Mouse (Mus musculus): ENCODE measurements around the gene Fbxl16. TPM values are rescaled to one million over a fixed set of nuclear protein-coding genes. Genes with fewer than 3 reads are reported as not detected.

Fbxl16 gene
- polyA plus RNA-seq, 1 experiment from 2014 or later, result 52.4 TPM

DNA sequence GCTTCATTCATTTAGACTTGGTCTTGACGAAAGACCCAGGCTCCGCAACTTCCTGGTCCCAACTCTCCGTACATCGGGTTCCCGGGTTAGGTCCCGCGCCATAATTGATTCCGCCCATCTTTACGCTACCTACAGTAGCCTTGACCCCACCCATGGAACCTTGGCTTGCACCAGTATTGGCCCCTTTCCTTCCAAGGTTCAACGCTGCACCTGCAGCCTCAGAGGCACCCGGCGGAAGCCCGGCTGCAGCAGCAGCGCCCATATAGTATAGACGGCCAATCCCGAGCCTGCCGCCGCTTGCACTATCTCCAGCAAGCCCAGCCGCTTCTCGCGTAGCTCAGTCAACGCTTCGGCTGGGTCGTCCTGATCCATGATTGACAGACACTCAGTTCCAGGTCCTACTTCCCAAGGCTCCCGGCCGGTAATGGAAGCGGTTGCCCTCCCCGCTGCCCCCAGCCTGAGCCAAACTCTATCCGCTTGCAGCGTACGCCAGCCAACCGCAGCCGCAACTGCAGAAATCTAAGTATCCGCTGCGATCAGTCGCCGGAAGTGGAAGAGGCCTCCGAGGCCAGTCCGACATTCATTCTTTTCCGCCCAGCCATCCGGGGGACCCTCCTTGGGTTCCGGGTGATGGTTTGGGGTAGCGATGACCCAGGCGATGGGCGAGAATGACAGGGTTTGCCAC is 16.9 kb upstream of the Fbxl16 start:
- H3K27ac ChIP-seq (ENCODE audit: low read length), result peak overlapping the region; percentile 92
- peaks cover 32% of the 10 kb centered on the region for H3K4me1 ChIP-seq (ENCODE audit: control insufficient read depth, insufficient read depth, low read length)
- peaks cover 3% of the 10 kb centered on the region; the same call in 1 of the 2 replicates for H3K27me3 ChIP-seq (ENCODE audit: control insufficient read depth, insufficient read depth, low read depth, low read length)
- peak overlapping the region; percentile 79 for H3K4me2 ChIP-seq (ENCODE audit: low read length)
- H3K9me3 ChIP-seq (replicated peaks; ENCODE audit: control insufficient read depth, low read length, poor library complexity, severe bottlenecking), result no peaks in the 10 kb centered on the region
- H3K9ac ChIP-seq (ENCODE audit: low read depth, low read length), result peak overlapping the region; percentile 84
- H3K4me3 ChIP-seq (ENCODE audit: low read depth, low read length), result peak overlapping the region; percentile 82
- peaks cover 7% of the 10 kb centered on the region; the same call in 1 of the 2 replicates for H3K36me3 ChIP-seq (ENCODE audit: control insufficient read depth, insufficient read depth, low read length)
- under 1% methylated on average over 45 of the region's 45 CpGs for WGBS
- ATAC-seq, result peak; percentile 68

DNA sequence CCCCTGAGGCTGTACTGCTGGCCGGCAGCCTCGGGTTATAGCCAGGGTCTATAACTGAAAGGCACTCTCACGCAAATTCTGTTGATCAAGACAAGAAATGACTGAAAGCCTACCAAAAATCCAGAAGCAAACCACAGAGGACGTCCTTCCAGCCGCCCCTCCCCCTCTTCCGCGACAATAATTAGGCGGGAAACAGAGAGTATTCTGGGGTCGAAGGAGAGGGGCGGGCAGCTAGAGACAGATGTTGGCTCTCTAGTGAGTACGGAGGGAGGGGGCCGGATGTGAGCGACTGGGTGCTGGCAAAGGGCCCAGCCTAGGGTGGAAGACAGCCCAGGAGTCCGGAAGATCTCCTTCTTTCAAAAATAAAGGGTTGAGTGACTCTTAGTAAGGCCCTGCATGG is 16.3 kb upstream of the Fbxl16 start, which contains the start of gene Fam173a:
TSS of gene Fam173a (minus strand) at position 287 of the 400 bp plus-strand sequence.
- Histone ChIP-seq H3K9ac (ENCODE audit: low read depth, low read length) (peak within 1 kb of the TSS; percentile 84), H3K4me2 (ENCODE audit: low read length) (peak within 1 kb of the TSS; percentile 79), H3K9me3 (replicated peaks; ENCODE audit: control insufficient read depth, low read length, poor library complexity, severe bottlenecking) (no peaks in the 10 kb centered on the region), H3K27me3 (ENCODE audit: control insufficient read depth, insufficient read depth, low read depth, low read length) (peaks cover 6% of the 10 kb centered on the region), H3K27ac (ENCODE audit: low read length) (peak within 1 kb of the TSS; percentile 92), H3K4me3 (ENCODE audit: low read depth, low read length) (peak within 1 kb of the TSS; percentile 82), H3K36me3 (ENCODE audit: control insufficient read depth, insufficient read depth, low read length) (peaks cover 7% of the 10 kb centered on the region; the same call in 1 of the 2 replicates), H3K4me1 (ENCODE audit: control insufficient read depth, insufficient read depth, low read length) (peaks cover 38% of the 10 kb centered on the region)
- WGBS, result 0% methylated on average over 13 of the region's 14 CpGs
- peak; percentile 47 for ATAC-seq

DNA sequence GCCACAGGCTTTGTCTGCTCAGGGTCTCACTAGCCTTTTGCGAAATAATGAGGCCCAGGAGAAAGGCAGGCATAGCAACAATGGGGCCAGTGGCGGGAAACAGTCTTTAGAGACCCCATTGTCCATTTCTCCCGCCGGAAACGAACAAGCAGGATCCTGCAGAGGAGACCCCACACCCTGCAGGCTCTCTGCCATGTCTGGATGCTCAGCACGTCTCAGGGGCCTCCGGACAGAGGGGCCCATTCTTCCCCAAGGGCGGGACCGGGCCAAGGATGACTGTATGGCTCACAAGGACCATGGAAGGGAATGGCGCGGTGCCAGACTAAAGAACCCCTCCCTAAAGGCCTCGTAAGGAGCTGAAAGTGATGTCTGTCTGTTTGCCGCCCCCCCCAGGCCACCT is 14.7 kb upstream of the Fbxl16 start:
- peaks cover 3% of the 10 kb centered on the region; the same call in 1 of the 2 replicates for H3K36me3 ChIP-seq (ENCODE audit: control insufficient read depth, insufficient read depth, low read length)
- 15% methylated on average over 13 of the region's 13 CpGs for WGBS
- no peak overlapping the region for H3K4me3 ChIP-seq (ENCODE audit: low read depth, low read length)
- no peaks in the 10 kb centered on the region for H3K9me3 ChIP-seq (replicated peaks; ENCODE audit: control insufficient read depth, low read length, poor library complexity, severe bottlenecking)
- peaks cover 6% of the 10 kb centered on the region for H3K27me3 ChIP-seq (ENCODE audit: control insufficient read depth, insufficient read depth, low read depth, low read length)
- H3K9ac ChIP-seq (ENCODE audit: low read depth, low read length), result no peak overlapping the region
- peak overlapping the region; percentile 4; the same call in 1 of the 2 replicates for H3K4me2 ChIP-seq (ENCODE audit: low read length)
- no peak overlapping the region for H3K27ac ChIP-seq (ENCODE audit: low read length)
- peaks cover 38% of the 10 kb centered on the region for H3K4me1 ChIP-seq (ENCODE audit: control insufficient read depth, insufficient read depth, low read length)
- no peak for ATAC-seq

DNA sequence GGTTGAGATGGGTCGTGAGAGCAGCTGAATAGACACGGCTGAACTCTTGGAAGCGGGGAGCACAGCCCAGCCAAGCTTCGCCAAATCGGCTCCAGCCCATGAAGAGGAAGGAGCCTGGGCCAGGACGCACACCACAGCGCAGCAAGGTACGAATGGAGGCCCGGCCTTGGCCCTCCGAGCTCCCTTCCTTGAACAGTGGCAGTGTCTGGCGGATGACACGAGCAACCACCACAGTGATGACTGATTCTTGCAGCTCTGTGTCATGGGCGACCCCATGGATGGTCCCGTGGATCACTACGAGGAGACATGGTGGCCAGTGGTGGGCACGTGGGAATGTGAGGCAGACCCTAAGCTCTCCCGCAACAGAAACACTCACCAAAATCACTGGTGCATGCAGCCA is 13.9 kb upstream of the Fbxl16 start:
- H3K4me1 ChIP-seq (ENCODE audit: control insufficient read depth, insufficient read depth, low read length), result peaks cover 38% of the 10 kb centered on the region
- H3K36me3 ChIP-seq (ENCODE audit: control insufficient read depth, insufficient read depth, low read length), result no peaks in the 10 kb centered on the region
- H3K4me3 ChIP-seq (ENCODE audit: low read depth, low read length), result 0 out of 2 replicates have a peak overlapping the region, but pooled peaks have one; percentile 6
- peak overlapping the region; percentile 37; the same call in 1 of the 2 replicates for H3K9ac ChIP-seq (ENCODE audit: low read depth, low read length)
- peak overlapping the region; percentile 44; the same call in 1 of the 2 replicates for H3K27ac ChIP-seq (ENCODE audit: low read length)
- no peaks in the 10 kb centered on the region for H3K9me3 ChIP-seq (replicated peaks; ENCODE audit: control insufficient read depth, low read length, poor library complexity, severe bottlenecking)
- H3K4me2 ChIP-seq (ENCODE audit: low read length), result peak overlapping the region; percentile 72
- H3K27me3 ChIP-seq (ENCODE audit: control insufficient read depth, insufficient read depth, low read depth, low read length), result peaks cover 6% of the 10 kb centered on the region
- ATAC-seq, result no peak
- WGBS, result 42% methylated on average over 17 of the region's 17 CpGs

DNA sequence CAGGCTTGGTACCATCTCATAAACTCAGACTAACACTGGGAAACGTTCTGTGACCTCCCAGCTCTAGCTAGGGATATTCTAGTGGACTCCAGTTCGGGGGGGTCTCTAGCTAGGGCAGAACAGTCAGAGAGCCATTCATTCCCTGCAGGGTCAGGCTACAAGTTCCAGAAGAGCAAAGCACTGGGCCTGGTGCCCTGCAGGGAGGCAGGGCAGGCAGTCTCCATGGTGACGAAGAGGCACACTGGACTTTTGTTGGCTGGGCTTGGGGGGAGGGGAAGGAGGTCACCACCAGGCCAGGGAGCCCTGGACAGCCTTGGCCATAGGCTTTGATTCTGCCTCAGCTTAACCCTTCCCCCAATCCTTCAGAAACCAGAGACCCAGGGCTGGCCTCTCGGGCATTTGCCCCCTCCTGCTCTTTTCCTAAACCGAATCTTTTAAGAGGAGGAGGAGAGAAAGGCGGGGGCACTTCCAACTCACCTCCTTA is 13.2 kb upstream of the Fbxl16 start, which contains the start of gene AC134908.4:
TSS of gene AC134908.4 (minus strand) at position 51 of the 484 bp plus-strand sequence.
- Histone ChIP-seq H3K4me3 (ENCODE audit: low read depth, low read length) (peak within 1 kb of the TSS; percentile 49), H3K27me3 (ENCODE audit: control insufficient read depth, insufficient read depth, low read depth, low read length) (peaks cover 6% of the 10 kb centered on the region), H3K9ac (ENCODE audit: low read depth, low read length) (peak within 1 kb of the TSS; percentile 51), H3K4me2 (ENCODE audit: low read length) (peak within 1 kb of the TSS; percentile 72), H3K27ac (ENCODE audit: low read length) (peak within 1 kb of the TSS; percentile 44; the same call in 1 of the 2 replicates), H3K9me3 (replicated peaks; ENCODE audit: control insufficient read depth, low read length, poor library complexity, severe bottlenecking) (no peaks in the 10 kb centered on the region), H3K4me1 (ENCODE audit: control insufficient read depth, insufficient read depth, low read length) (peaks cover 34% of the 10 kb centered on the region), H3K36me3 (ENCODE audit: control insufficient read depth, insufficient read depth, low read length) (no peaks in the 10 kb centered on the region)
- ATAC-seq, result no peak
- 7% methylated on average over 6 of the region's 6 CpGs for WGBS

- H3K9ac ChIP-seq (ENCODE audit: low read depth, low read length), result peak overlapping the region; percentile 51; the same call in 1 of the 2 replicates
- under 1% methylated on average over 37 of the region's 37 CpGs for WGBS
- H3K4me3 ChIP-seq (ENCODE audit: low read depth, low read length), result peak overlapping the region; percentile 49
- H3K9me3 ChIP-seq (replicated peaks; ENCODE audit: control insufficient read depth, low read length, poor library complexity, severe bottlenecking), result no peaks in the 10 kb centered on the region
- peaks cover 29% of the 10 kb centered on the region for H3K4me1 ChIP-seq (ENCODE audit: control insufficient read depth, insufficient read depth, low read length)
- no peaks in the 10 kb centered on the region for H3K36me3 ChIP-seq (ENCODE audit: control insufficient read depth, insufficient read depth, low read length)
- peak overlapping the region; percentile 72 for H3K4me2 ChIP-seq (ENCODE audit: low read length)
- ATAC-seq, result no peak
- H3K27ac ChIP-seq (ENCODE audit: low read length), result 0 out of 2 replicates have a peak overlapping the region, but pooled peaks have one; percentile 3
- peaks cover 6% of the 10 kb centered on the region for H3K27me3 ChIP-seq (ENCODE audit: control insufficient read depth, insufficient read depth, low read depth, low read length)
Observed at GRCm38 (mm10) chr17:25796211-25796771, 12.6 kb upstream of the Fbxl16 start.

GRCm38 (mm10) chr17:25796951-25797369 is 11.9 kb upstream of the Fbxl16 start, which contains the start of gene Metrn:
Metrn (minus strand) TSS chr17:25797136.
- Histone ChIP-seq H3K9ac (ENCODE audit: low read depth, low read length) (peak within 1 kb of the TSS; percentile 51; the same call in 1 of the 2 replicates), H3K27ac (ENCODE audit: low read length) (peak within 1 kb of the TSS; percentile 3; the same call in 1 of the 2 replicates), H3K27me3 (ENCODE audit: control insufficient read depth, insufficient read depth, low read depth, low read length) (peaks cover 6% of the 10 kb centered on the region), H3K4me2 (ENCODE audit: low read length) (peak within 1 kb of the TSS; percentile 72), H3K4me1 (ENCODE audit: control insufficient read depth, insufficient read depth, low read length) (peaks cover 29% of the 10 kb centered on the region), H3K9me3 (replicated peaks; ENCODE audit: control insufficient read depth, low read length, poor library complexity, severe bottlenecking) (no peaks in the 10 kb centered on the region), H3K4me3 (ENCODE audit: low read depth, low read length) (peak within 1 kb of the TSS; percentile 49), H3K36me3 (ENCODE audit: control insufficient read depth, insufficient read depth, low read length) (no peaks in the 10 kb centered on the region)
- WGBS, result under 1% methylated on average over 35 of the region's 35 CpGs
- ATAC-seq, result peak; percentile 58

DNA sequence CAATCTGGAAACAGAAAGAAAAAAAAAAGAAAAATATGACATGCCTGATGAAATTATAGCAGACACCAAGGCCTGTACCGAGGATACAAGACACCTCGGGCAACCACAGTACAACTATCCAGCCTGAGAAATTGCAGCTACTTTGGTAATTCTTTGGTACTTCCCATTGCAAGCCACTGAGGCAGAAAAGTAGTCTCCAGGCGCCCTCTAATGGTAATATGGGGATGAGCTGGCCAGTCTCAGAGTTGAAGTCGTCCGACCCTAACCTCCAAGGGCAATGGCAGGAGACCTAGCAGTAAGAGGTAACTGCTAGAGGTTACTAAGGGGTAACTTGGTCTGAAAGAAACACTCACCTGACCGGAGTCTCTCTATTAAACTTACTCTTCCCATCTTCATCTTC is 7.9 kb upstream of the Fbxl16 start:
- no peak for ATAC-seq
- no peak overlapping the region for H3K9ac ChIP-seq (ENCODE audit: low read depth, low read length)
- no peaks in the 10 kb centered on the region for H3K36me3 ChIP-seq (ENCODE audit: control insufficient read depth, insufficient read depth, low read length)
- WGBS, result 8% methylated on average over 6 of the region's 6 CpGs
- H3K4me3 ChIP-seq (ENCODE audit: low read depth, low read length), result no peak overlapping the region
- no peak overlapping the region for H3K27ac ChIP-seq (ENCODE audit: low read length)
- peaks cover 38% of the 10 kb centered on the region for H3K4me1 ChIP-seq (ENCODE audit: control insufficient read depth, insufficient read depth, low read length)
- peaks cover 6% of the 10 kb centered on the region for H3K27me3 ChIP-seq (ENCODE audit: control insufficient read depth, insufficient read depth, low read depth, low read length)
- H3K9me3 ChIP-seq (replicated peaks; ENCODE audit: control insufficient read depth, low read length, poor library complexity, severe bottlenecking), result no peaks in the 10 kb centered on the region
- H3K4me2 ChIP-seq (ENCODE audit: low read length), result no peak overlapping the region
